Mouse (Mus musculus) hematopoietic stem cell, adult 5-6 weeks (primary cell): ENCODE data around the gene Slc37a3. TPM values are rescaled to one million over a fixed set of nuclear protein-coding genes. Genes with fewer than 3 reads are reported as not detected.
"Not testable (repeated sequence)": the region's sequence is repeated elsewhere in the genome, so short reads cannot be mapped to it uniquely, and the experiment has no call there.

Experiments used
- ATAC-seq, 2 experiments: fragments of 125-278 bp in 1 of 2; replicated peaks in 1 of 2; 2 replicates each; pipeline ENCODE4 v1.8.0; 2016 to 2017; ENCODE audit warnings: inconsistent platforms in 2 of 2, mild to moderate bottlenecking in 2 of 2, moderate number of reproducible peaks in 2 of 2, low read depth in 1 of 2, moderate TSS enrichment in 1 of 2; ENCODE audit not compliant: low FRiP score in 2 of 2, poor library complexity in 2 of 2, severe bottlenecking in 2 of 2, insufficient read depth in 1 of 2, low TSS enrichment in 1 of 2
- total RNA-seq: library from RNA; stranded (forward); fragments of 172-1452, 232-1000 nt; gene quantifications from 2 replicates; pipeline ENCODE4 v1.2.3, GENCODE M21; 2017

The Slc37a3 gene
- total RNA-seq, 1 experiment from 2014 or later: 5.0 TPM

DNA sequence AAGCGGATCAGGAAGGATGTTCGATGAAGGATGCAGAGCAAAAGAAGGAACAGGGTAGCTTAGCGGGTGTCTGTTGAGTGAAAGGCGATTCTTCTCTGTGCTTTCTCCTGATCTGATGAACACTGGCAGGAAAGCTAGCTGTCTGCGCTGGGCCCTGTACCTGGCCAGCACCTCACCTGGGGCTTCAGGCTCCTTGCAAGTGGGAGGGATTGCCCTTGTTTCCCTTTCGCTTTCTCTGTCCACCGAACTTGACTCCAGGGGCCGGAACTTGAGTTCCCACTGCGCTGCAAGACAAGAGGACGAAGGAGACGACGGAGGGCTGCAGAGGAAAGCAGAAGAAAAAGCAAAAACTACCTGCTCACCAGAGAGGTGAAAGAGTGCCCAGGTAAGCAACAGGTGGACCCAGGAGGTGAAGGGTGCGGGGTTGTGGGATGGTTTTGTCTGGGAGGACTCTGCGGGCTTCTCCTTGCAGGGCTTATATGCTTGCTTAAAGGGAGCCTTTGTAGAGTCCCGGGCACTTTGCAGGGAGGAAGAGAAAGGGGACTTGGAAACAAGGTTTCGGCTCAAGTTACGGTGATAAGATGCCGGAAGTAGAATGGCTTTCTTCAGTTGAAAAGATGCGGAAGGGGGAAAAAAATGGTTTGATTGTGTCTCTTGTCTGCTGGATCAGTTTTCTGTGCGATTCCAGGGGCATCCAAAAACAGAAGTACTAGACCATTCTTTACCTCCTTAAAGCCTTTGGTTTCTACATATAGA, 3.8 kb upstream of the Slc37a3 start, which contains the start of gene Rab19:
Rab19 (plus strand) TSS at position 51 of the 756 bp plus-strand sequence.
- ATAC-seq: no peak

DNA sequence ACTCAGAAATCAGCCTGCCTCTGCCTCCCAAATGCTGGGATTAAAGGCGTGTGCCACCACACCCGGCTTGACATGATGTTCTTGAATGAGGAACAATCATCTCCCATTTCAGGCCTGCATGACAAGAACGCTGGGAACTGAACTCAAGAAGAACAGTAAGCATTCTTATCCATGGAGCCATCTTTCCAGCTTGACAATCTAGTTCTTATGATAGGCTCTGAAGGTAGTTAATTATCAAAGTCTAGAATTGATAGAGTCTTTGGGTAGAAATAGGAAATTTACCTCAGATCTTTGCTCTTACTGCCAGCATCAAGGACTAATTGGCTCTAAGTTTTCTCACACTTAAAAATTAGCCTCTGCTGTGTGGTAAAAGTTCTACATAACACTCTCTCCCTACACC, 2.8 kb upstream of the Slc37a3 start:
- ATAC-seq: no peak

DNA sequence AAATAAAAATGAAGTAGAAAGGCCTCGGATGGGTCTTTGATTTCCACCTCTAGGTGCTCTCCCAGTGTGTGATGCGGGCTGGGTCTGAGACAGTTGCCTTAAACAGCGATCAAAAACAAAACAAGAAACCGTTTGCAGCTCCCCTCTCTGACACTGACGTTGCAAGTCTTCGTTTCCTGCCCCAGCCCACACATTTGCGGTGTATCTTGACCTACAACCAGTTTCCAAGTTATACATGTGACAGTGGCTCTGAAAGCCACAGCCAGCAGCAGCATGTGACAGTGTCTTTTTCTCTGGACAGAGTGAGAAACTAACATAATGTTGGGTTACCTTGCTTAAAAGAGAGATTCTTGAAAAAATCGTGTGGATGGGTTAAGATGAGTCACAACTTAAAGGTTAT, 2.3 kb upstream of the Slc37a3 start:
- ATAC-seq: peak; percentile 75 to 76

DNA sequence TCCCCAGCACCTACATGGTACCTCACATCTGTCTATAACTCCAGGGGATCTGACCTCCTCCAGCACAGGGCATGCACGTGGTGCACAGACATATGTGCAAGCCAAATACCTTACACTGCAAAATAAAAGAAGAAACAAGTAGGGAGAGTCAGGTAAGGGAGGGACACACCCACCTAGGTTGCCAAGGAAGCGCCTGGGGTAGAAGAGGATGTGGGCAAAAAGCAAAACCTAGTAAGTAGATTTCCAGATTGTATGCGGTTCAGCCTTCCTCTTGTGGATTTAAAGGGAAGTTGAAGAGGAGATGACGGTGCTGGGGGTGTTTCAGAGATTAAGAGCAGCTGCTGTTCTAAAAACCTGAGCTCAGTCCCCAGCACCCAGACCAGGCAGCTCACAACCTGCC, 1.7 kb upstream of the Slc37a3 start:
- peak; percentile 88 to 90 for ATAC-seq

DNA sequence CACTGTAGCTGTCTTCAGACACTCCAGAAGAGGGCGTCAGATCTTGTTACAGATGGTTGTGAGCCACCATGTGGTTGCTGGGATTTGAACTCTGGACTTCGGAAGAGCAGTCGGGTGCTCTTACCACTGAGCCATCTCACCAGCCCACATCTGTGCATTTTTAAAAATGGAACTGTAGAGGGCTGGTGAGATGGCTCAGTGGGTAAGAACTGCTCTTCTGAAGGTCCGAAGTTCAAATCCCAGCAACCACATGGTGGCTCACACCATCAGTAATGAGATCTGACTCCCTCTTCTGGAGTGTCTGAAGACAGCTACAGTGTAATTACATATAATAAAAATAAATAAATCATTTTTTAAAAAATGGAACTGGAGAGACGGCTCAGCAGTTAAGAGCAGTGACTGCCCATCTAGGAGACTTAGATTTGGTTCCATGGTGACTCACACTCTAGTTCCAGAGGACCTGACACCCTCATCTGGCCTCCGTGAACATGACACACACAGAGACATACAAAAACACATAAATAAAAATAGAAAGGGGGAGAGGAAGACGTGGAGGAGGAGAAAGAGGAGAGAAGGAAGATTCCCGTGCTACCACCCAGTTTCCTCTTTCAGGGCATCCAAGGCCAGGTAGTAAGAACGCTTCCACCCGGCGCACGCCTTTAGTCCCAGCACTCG, 823 bp upstream of the Slc37a3 start:
- ATAC-seq: not testable (repeated sequence)

DNA sequence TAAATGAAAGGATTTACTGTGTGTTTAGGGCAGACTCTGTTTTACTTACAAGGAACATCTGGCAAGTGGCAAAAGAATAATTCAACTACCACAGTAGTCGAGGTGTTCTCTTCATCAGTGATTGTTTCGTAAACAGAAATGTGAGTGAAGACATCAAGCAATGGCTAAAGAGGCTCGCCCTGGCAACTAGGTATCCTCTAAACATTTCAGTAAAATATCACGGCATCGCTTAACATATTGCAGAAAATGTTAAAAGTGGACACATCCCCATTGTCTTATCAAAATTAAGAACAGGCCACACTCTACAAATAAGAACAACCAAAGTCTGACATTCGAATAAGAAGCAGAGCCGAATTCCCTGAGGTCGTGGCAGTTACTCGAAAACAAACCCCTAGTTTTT, 700 bp downstream of the Slc37a3 start:
- ATAC-seq: no peak

DNA sequence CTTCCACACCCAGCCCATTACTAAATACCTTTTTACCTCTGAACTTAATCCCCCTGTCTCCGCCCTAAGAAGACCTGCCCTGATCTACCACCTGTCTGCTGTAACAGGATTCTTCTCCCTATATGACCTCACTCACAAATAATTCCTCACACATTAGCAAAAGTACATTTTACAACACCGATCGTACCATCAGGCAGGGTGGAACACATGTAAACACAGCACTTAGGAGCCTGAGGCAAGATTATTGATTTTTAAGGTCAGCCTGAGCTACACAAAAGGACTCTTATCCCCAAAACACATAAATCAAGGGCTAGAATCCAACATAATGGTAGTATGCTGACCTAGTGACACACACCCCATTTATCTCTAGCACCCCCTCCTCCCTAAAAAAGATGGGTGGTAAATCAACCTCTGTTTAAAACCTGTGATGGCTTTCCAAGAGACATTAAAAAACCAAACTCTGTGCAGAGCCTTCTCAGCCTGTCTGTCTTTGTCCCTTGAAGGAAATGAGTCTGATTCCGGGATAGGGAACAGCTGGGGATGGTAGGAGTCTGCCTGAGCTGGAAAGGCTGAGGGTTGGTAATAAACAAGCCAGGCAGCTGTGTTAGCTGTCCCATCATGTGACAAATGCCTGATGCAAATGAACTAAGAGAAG, 4.0 kb downstream of the Slc37a3 start:
- ATAC-seq: no peak

DNA sequence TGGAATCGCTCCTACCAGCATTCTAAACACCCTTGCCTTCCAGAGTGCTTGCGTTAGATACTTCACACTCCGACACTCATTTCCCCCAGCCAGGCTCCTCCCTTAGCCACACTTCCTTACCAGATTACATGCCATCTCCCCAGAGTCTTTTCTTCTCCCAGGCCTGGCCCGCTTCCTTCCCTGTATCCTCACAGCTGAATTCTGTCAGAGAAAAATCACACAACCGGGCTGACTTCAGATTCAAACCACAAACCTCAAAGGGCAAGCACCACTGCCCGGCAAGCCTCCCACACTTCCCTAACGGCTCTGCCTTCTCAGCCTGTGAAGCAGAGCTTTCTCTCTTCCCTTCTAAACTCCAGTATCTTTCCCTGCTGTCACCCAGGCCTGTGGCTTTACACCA, 4.7 kb downstream of the Slc37a3 start:
- peak; percentile 86 to 88 for ATAC-seq

DNA sequence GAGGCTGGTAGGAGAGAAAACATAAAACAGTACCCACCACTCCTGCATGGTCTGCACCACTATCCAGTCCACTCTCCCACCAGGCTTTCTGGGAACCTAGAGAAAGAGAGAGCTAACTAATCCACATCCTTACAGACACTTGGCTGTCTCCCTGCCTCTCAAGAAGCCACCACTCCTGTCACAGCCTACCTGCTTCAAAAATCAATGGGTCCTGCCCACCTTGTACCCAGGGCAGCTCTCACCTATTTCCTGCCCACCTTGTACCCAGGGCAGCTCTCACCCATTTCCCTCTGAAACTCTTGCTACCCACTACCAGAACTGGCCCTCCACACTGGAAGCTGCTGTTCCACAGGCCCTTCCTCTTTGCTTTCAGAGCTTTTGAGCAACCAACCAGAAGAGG, 5.4 kb downstream of the Slc37a3 start:
- ATAC-seq: no peak

DNA sequence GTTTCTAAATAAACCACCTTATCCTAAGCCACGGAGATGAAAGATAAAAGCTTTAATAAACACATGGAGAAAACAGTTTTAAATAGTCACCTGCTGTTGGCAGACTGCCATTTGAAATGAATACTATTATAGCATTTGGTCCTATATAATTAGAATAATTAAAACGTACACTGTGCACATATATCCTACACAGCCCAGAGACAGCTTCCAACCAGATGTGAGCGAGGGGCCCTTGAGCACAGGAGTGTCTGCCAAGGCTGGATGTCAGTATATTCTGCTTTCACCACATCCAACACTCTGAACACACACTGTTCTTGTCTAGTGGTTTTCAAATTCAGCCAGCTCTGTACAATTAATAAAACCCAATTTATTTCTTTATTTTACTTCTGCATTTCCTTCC, 7.8 kb downstream of the Slc37a3 start:
- no peak for ATAC-seq

DNA sequence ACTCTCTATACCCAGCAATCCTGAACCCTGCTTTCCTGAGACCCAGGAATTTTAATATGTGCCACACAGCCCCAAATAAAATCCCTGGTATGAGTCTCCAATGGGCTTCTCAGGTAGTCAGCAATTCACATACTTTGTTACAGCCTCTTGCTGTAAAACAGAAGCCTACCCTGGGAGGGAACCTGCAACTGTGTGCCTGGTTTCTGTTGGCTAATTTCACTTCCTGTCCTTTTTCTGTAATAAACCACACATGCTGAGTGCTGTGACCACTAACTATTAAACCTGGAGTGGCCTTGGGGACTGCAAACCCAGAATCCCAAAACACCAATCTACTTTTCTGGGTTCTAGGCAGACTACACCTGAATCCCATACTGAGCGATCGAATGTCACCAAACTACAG, 14.8 kb downstream of the Slc37a3 start:
- ATAC-seq: peak in 1 of 2 experiments; percentile 39; a peak in 1 of 4 replicates

DNA sequence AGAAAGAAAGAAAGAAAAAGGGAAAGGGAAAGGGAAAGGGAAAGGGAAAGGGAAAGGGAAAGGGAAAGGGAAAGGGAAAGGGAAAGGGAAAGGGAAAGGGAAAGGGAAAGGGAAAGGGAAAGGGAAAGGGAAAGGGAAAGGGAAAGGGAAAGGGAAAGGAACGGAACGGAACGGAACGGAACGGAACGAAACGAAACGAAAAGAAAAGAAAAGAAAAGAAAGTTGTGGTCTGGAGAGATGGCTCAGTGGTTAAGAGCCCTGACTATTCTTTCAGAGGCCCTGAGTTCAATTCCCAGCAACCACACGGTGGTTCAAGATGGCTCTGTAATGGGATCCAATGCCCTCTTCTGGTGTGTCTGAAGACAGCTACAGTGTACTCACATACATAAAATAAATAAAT, 18.3 kb downstream of the Slc37a3 start:
- ATAC-seq: not testable (repeated sequence)

DNA sequence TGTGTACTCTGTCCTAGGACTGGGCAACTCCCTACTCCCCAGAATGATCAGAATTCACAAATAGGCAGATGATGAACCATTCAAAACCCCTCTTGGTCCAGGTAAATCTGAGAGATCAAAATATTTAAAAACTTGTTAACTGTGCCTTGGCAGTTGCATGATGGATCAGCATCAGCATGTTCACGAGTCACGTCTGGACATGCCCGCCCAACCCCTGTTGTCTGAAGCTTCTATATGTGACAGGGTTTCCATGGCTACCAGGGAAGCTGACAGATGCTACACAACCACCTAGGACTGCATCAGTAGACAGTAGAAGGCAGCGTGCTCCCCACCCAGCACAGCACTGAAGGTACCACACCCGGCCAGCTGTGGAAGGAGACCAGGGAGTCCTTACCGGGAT, 28.5 kb downstream of the Slc37a3 start:
- ATAC-seq: no peak

DNA sequence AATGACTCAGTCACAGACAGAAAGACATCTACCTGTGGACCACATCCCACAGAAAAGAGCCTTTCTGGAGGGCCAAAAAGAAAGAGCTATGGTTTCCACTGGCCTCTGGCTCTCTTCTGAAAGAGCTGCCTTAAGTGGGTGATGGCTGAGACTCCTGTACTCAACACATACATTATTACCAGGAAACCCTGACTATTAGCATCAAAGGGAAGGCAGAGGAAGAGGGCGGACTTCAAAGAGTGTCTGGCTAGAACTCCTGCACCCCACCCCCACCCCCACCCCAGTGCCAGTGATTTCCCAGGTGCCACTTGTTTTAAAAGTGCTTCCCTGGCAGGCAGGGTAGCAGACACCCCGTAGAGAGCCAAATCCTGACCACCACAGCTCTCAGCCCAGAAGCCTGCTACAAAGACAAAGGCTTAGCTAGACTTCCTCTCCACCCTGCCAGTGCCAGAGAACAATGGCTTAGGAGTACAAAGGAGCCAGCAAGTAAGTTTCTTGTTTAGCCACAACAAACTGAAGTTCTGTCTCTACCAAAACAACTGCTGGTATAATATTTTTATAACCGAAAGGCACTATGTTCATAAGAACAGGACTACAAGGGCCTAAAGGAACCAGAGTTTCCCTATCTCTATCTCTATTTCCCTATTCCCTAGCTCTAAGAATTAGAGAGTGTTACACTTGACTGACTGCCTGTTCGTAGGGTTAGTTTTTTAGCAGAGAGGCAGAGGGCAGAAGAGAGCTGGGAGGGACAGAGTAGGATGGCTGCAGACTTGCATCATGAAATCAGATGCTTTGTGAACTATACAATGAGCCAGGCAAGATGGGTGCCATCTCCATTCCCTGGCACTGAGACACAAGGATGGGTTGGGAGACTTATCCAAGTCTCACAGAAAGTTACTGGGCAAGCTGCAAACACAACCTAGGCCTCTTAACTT, 29.3 kb downstream of the Slc37a3 start:
- ATAC-seq: no peak

DNA sequence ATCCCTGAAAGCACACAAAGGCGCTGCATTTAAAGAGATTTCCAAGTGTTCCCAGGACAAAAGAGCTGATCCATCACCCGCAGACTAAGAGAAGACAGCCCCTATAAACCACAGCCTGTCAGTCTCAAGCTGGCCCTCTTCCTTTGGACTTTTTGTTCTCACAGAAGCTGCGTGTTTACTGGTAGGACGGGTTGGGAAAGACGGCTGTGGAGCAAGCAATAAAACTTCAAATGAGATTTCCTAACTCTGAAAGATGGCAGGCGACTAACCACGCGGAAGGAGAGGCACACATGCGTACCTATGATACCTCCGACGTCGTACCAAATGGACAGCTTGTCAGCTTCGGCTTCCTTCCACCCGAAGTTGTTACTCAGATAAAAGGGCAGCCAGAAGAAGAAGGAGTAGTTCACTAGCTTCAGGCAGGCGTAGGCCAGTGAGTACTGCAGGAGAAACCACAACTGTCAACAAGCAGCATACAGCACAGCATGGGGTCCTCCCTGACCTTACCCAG, 30.4 kb downstream of the Slc37a3 start:
- ATAC-seq: no peak

DNA sequence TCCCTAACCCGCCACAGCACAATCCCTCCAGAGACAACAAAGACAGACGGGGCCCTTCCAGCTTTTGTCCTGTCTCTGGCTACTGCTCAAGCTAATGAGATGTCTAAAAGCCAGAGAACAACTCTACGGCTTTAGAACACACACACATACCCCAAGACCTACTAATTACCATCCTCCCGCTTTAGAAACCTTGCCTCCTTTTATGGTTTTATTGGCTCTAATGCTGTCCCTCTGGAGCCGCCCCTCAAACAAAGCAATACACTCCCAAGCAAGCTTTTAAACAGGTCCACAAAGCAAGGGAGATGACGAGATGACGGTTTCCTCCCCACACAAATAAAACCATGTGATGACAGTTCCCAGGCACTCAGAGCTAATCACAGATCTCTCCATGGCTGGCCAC, 32.0 kb downstream of the Slc37a3 start:
- ATAC-seq: no peak

DNA sequence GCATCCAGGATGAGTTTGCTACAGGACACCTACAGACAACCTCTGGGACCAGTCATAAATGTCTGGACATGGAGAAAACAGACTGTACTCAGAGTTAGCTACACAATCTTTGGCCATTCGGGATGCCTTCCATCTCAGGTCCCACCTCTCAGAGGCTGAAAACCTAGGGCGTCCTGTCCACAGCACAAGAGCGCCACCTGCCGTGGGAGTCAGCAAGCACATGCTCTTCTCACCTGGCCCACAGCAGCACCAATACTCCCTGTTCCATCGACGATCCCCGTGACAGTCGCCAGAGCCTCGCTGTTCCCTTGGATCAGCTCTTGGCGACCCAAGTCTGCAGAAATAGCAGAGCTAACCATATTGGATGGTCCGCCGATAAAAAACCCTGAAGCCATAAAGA, 33.5 kb downstream of the Slc37a3 start:
- peak; percentile 78 to 89; a peak in 3 of 4 replicates for ATAC-seq
